Mouse (Mus musculus): ENCODE results near the gene Mtmr12.

DNA sequence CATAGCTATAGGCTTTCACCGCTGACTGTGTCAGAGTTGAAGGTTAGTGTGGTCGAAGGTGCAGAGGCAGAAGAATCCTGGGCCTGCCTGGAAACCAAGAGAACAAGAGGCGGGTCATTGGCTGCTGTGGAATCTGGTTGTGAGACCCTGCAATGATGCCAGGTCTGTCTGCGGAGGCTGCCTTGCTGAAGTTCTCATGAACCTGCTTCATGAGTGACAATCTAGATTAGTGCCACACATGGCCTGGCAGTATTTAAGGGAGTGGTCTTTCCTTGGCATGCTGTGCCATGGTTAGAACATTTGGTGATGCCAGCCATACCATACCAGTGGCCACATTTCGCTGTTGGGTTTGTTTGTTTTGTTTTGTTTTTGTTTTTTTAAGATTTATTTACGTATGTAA, 18.6 kb downstream of the Mtmr12 start:
- no peak for TF ChIP-seq CTCF (IDR thresholded peaks at IDR 0.05; ENCODE audit: extremely low read depth, insufficient read length, insufficient replicate concordance, low read depth, low read length)
- TF ChIP-seq POLR2A (IDR thresholded peaks at IDR 0.05; ENCODE audit: low read depth, low read length): no peak
